ENCODE assay signal across 8 mouse cellular contexts in genomic region chr6:136809077-136809476, GRCm38 (mm10). TPM values are rescaled to one million over a fixed set of nuclear protein-coding genes. Genes with fewer than 3 reads are reported as not detected.
DNase-seq lines count a peak whose midpoint lies in the region; ATAC-seq and TF ChIP-seq lines count a peak whose summit lies in the region.

No protein-coding gene starts in this region.

- 39% methylated on average over 14 of the region's 14 CpGs for WGBS in hindbrain, embryonic 13.5 days
- 3% methylated on average over 14 of the region's 14 CpGs for WGBS in liver, embryonic 12.5 days (ENCODE audit: insufficient replicate concordance)

- no peak for TF ChIP-seq EP300 in MEL (IDR thresholded peaks at IDR 0.05; ENCODE audit: low read depth in 1 of 2, low read length in 2 of 2)

- peaks cover 18% of the 10 kb centered on the region for H3K79me3 ChIP-seq in C2C12 (ENCODE audit: low read depth)

- no peak for TF ChIP-seq CTCF in C2C12 (IDR thresholded peaks at IDR 0.05; ENCODE audit: control insufficient read depth, insufficient read depth, insufficient read length)
- no peak for TF ChIP-seq CTCF in MEL (IDR thresholded peaks at IDR 0.05 in 2 of 3, conservative IDR thresholded peaks at IDR 0.05 in 1 of 3; ENCODE audit: control insufficient read depth in 1 of 3, insufficient read depth in 1 of 3, low read depth in 2 of 3, low read length in 3 of 3, poor library complexity in 1 of 3, severe bottlenecking in 1 of 3)
- TF ChIP-seq CTCF in embryonic fibroblast, embryonic 13.5 days (IDR thresholded peaks at IDR 0.05; ENCODE audit: borderline replicate concordance, insufficient read depth, low read length), result no peak

- H3K9ac ChIP-seq in MEL (ENCODE audit: control insufficient read depth, low read depth, low read length, poor library complexity, severe bottlenecking), result peak overlapping the region; percentile 94
- peak overlapping the region; percentile 84 for H3K9ac ChIP-seq in hindbrain, embryonic 13.5 days
- H3K9ac ChIP-seq in liver, embryonic 12.5 days, result peak overlapping the region; percentile 95

- TF ChIP-seq POLR2A in MEL (IDR thresholded peaks at IDR 0.05; ENCODE audit: control insufficient read depth in 1 of 2, insufficient read depth in 1 of 2, low read depth in 1 of 2, low read length in 2 of 2, poor library complexity in 1 of 2) (peak in 1 of 2 experiments; percentile 38; a peak in 1 of 4 replicates), myocyte (IDR thresholded peaks at IDR 0.05; ENCODE audit: insufficient read length, low read depth) (no peak)
- TF ChIP-seq POLR2A in embryonic fibroblast, embryonic 13.5 days (IDR thresholded peaks at IDR 0.05; ENCODE audit: low read depth, low read length), result no peak; the same call in 1 of the 2 replicates

- H3K27me3 ChIP-seq in C2C12 (ENCODE audit: control insufficient read depth, insufficient read depth, insufficient read length) (no peaks in the 10 kb centered on the region), MEL (ENCODE audit: control insufficient read depth in 1 of 2, insufficient read depth in 2 of 2, low read length in 2 of 2) (no peaks in the 10 kb centered on the region), myocyte (ENCODE audit: control insufficient read depth, insufficient read depth, insufficient read length) (no peaks in the 10 kb centered on the region)
- no peaks in the 10 kb centered on the region for H3K27me3 ChIP-seq in hindbrain, embryonic 13.5 days
- no peaks in the 10 kb centered on the region for H3K27me3 ChIP-seq in liver, embryonic 12.5 days (replicated peaks)

- H3K36me3 ChIP-seq in C2C12 (ENCODE audit: control insufficient read depth, insufficient read depth), result peaks cover 40% of the 10 kb centered on the region
- peaks cover 7 to 17% of the 10 kb centered on the region in 2 experiments for H3K36me3 ChIP-seq in MEL (ENCODE audit: control insufficient read depth in 1 of 2, insufficient read depth in 2 of 2, low read length in 2 of 2)
- peaks cover 22% of the 10 kb centered on the region for H3K36me3 ChIP-seq in hindbrain, embryonic 13.5 days
- H3K36me3 ChIP-seq in liver, embryonic 12.5 days, result peaks cover 46% of the 10 kb centered on the region
- peaks cover 10% of the 10 kb centered on the region for H3K36me3 ChIP-seq in myocyte (ENCODE audit: control insufficient read depth, insufficient read depth)

- no peaks in the 10 kb centered on the region for H3K9me3 ChIP-seq in MEL (replicated peaks; ENCODE audit: insufficient read depth, low read length)
- H3K9me3 ChIP-seq in hindbrain, embryonic 13.5 days, result no peaks in the 10 kb centered on the region
- no peaks in the 10 kb centered on the region for H3K9me3 ChIP-seq in liver, embryonic 12.5 days (replicated peaks)

- no peak for ATAC-seq in hindbrain, embryonic 13.5 days (ENCODE audit: low FRiP score)
- no peak for ATAC-seq in liver, embryonic 12.5 days

- TF ChIP-seq RAD21 in MEL (IDR thresholded peaks at IDR 0.05; ENCODE audit: low read depth, low read length), result no peak

- H3K27ac ChIP-seq in MEL (ENCODE audit: control insufficient read depth, low read depth, low read length), result peak overlapping the region; percentile 77
- peak overlapping the region; percentile 79 for H3K27ac ChIP-seq in embryonic fibroblast, embryonic 13.5 days (ENCODE audit: insufficient read depth, low read length)
- H3K27ac ChIP-seq in hindbrain, embryonic 13.5 days, result no peak overlapping the region
- peak overlapping the region; percentile 100 for H3K27ac ChIP-seq in liver, embryonic 12.5 days

- H3K79me2 ChIP-seq in C2C12 (ENCODE audit: control insufficient read depth, insufficient read depth) (peaks cover 33% of the 10 kb centered on the region), MEL (ENCODE audit: control insufficient read depth, insufficient read depth, low read length, poor library complexity) (peaks cover 24% of the 10 kb centered on the region), myocyte (ENCODE audit: control insufficient read depth, insufficient read depth) (peaks cover 18% of the 10 kb centered on the region)

- peak overlapping the region; percentile 99 for H3K4me2 ChIP-seq in hindbrain, embryonic 13.5 days
- H3K4me2 ChIP-seq in liver, embryonic 12.5 days, result peak overlapping the region; percentile 85
- peak overlapping the region; percentile 82 for H3K4me2 ChIP-seq in myocyte (ENCODE audit: low read depth)

- peaks cover 0 to 16% of the 10 kb centered on the region in 2 experiments; a peak in 3 of 4 replicates for H3K4me1 ChIP-seq in MEL (ENCODE audit: control insufficient read depth in 1 of 2, insufficient read depth in 2 of 2, low read length in 2 of 2)
- no peaks in the 10 kb centered on the region; the same call in none of the 2 replicates for H3K4me1 ChIP-seq in embryonic fibroblast, embryonic 13.5 days (ENCODE audit: control insufficient read depth, insufficient read depth, low read length)
- peaks cover 29% of the 10 kb centered on the region for H3K4me1 ChIP-seq in hindbrain, embryonic 13.5 days (replicated peaks)
- H3K4me1 ChIP-seq in liver, embryonic 12.5 days, result peaks cover 55% of the 10 kb centered on the region

- H3K4me3 ChIP-seq in C2C12 (ENCODE audit: insufficient read depth, poor library complexity, severe bottlenecking) (peak overlapping the region; percentile 64), MEL (ENCODE audit: control insufficient read depth in 1 of 2, insufficient read depth in 1 of 2, low read depth in 2 of 2, low read length in 2 of 2) (peak overlapping the region; percentile 61 to 74), myocyte (peak overlapping the region; percentile 72)
- peak overlapping the region; percentile 97 for H3K4me3 ChIP-seq in embryonic fibroblast, embryonic 13.5 days (ENCODE audit: insufficient read depth, low read length)
- H3K4me3 ChIP-seq in hindbrain, embryonic 13.5 days, result peak overlapping the region; percentile 78
- peak overlapping the region; percentile 95 for H3K4me3 ChIP-seq in liver, embryonic 12.5 days

- peak; percentile 92 for DNase-seq in MEL (ENCODE audit: low read depth, low spot score)
- DNase-seq in Muller cell, postnatal 12 days (ENCODE audit: inconsistent ontology term), result no peak
- no peak for DNase-seq in cerebellum, postnatal 36 days

- H3ac ChIP-seq in C2C12 (ENCODE audit: control insufficient read depth, insufficient read length, low read depth) (peak overlapping the region; percentile 87), myocyte (ENCODE audit: control insufficient read depth, insufficient read length) (peak overlapping the region; percentile 53)

TF ChIP-seq in MEL, 35 proteins besides CTCF, POLR2A, EP300 and RAD21 (continues in another document):
- no peak for TF ChIP-seq MAX (IDR thresholded peaks at IDR 0.05; ENCODE audit: low read length)

RNA-seq across cellular contexts. Expression of gene H2afj, which starts 1.0 kb away (rescaled TPM):
- polyA plus RNA-seq in C2C12 (2012; fragmentation: generic; extraction: Trizol) (322 TPM), MEL (2012; ENCODE audit: insufficient read depth in 1 of 2, insufficient read length in 2 of 2, low read depth in 1 of 2, low replicate concordance in 2 of 2, missing spikeins in 1 of 2) (100 to 1,000 TPM in 1 of 2 experiments, not detected in 1; 176 TPM), myocyte (2012; fragmentation: generic; extraction: Trizol) (254 TPM)
- total RNA-seq in MEL (2012; rRNA removed), result 111 and 142 TPM in 2 replicates
- 31.3 and 46.4 TPM in 2 replicates for polyA plus RNA-seq in embryonic fibroblast, embryonic 13.5 days (2011; ENCODE audit: insufficient read length, low read depth, missing spikeins)
- 116 and 125 TPM in 2 replicates for polyA plus RNA-seq in hindbrain, embryonic 13.5 days (2015; fragmentation: Nextera tagmentation; extraction: Ambion mirVana)
- 196 and 207 TPM in 2 replicates for polyA plus RNA-seq in liver, embryonic 12.5 days (2016; fragmentation: Nextera tagmentation; extraction: Ambion mirVana)

RNA-seq across cellular contexts. Expression of gene Hist4h4, which starts 4.9 kb away (rescaled TPM):
- polyA plus RNA-seq in C2C12 (2012; fragmentation: generic; extraction: Trizol) (0.80 TPM), MEL (2012; ENCODE audit: insufficient read depth in 1 of 2, insufficient read length in 2 of 2, low read depth in 1 of 2, low replicate concordance in 2 of 2, missing spikeins in 1 of 2) (1 to 10 TPM in 1 of 2 experiments, not detected in 1; 1.1 TPM), myocyte (2012; fragmentation: generic; extraction: Trizol) (0.31 TPM)
- total RNA-seq in MEL (2012; rRNA removed), result 306 and 416 TPM in 2 replicates
- polyA plus RNA-seq in embryonic fibroblast, embryonic 13.5 days (2011; ENCODE audit: insufficient read length, low read depth, missing spikeins), result 0.28 and 0.72 TPM in 2 replicates
- 0.65 and 0.90 TPM in 2 replicates for polyA plus RNA-seq in hindbrain, embryonic 13.5 days (2015; fragmentation: Nextera tagmentation; extraction: Ambion mirVana)
- polyA plus RNA-seq in liver, embryonic 12.5 days (2016; fragmentation: Nextera tagmentation; extraction: Ambion mirVana), result 0.92 and 1.0 TPM in 2 replicates

RNA-seq across cellular contexts. Expression of gene BC049715, which starts 18.3 kb away (rescaled TPM):
- 0.13 TPM for polyA plus RNA-seq in C2C12 (2012; fragmentation: generic; extraction: Trizol)
- 0.26 and 0.27 TPM in 2 replicates for total RNA-seq in MEL (2012; rRNA removed)
- 1 to 10 TPM in 1 of 2 experiments, not detected in 1; 1.2 TPM for polyA plus RNA-seq in MEL (2012; ENCODE audit: insufficient read depth in 1 of 2, insufficient read length in 2 of 2, low read depth in 1 of 2, low replicate concordance in 2 of 2, missing spikeins in 1 of 2)
- 0.63 and 1.4 TPM in 2 replicates for polyA plus RNA-seq in embryonic fibroblast, embryonic 13.5 days (2011; ENCODE audit: insufficient read length, low read depth, missing spikeins)
- 1.5 and 2.8 TPM in 2 replicates for polyA plus RNA-seq in hindbrain, embryonic 13.5 days (2015; fragmentation: Nextera tagmentation; extraction: Ambion mirVana)
- polyA plus RNA-seq in liver, embryonic 12.5 days (2016; fragmentation: Nextera tagmentation; extraction: Ambion mirVana), result 1.2 and 1.3 TPM in 2 replicates
- polyA plus RNA-seq in myocyte (2012; fragmentation: generic; extraction: Trizol), result 0.10 TPM

RNA-seq across cellular contexts. Expression of gene Wbp11, which starts 19.0 kb away (rescaled TPM):
- polyA plus RNA-seq in C2C12 (2012; fragmentation: generic; extraction: Trizol) (65.9 TPM), MEL (2012; ENCODE audit: insufficient read depth in 1 of 2, insufficient read length in 2 of 2, low read depth in 1 of 2, low replicate concordance in 2 of 2, missing spikeins in 1 of 2) (100 to 1,000 TPM; 294 to 411 TPM), myocyte (2012; fragmentation: generic; extraction: Trizol) (44.6 TPM)
- 43.5 and 58.0 TPM in 2 replicates for total RNA-seq in MEL (2012; rRNA removed)
- 68.5 and 85.3 TPM in 2 replicates for polyA plus RNA-seq in embryonic fibroblast, embryonic 13.5 days (2011; ENCODE audit: insufficient read length, low read depth, missing spikeins)
- polyA plus RNA-seq in hindbrain, embryonic 13.5 days (2015; fragmentation: Nextera tagmentation; extraction: Ambion mirVana), result 80.1 and 82.5 TPM in 2 replicates
- 95.0 and 97.3 TPM in 2 replicates for polyA plus RNA-seq in liver, embryonic 12.5 days (2016; fragmentation: Nextera tagmentation; extraction: Ambion mirVana)

RNA-seq across cellular contexts. Expression of gene Smco3, which starts 26.2 kb away (rescaled TPM):
- 0.11 TPM for polyA plus RNA-seq in C2C12 (2012; fragmentation: generic; extraction: Trizol)
- not detected in 2 replicates for total RNA-seq in MEL (2012; rRNA removed)
- polyA plus RNA-seq in MEL (2012; ENCODE audit: insufficient read depth in 1 of 2, insufficient read length in 2 of 2, low read depth in 1 of 2, low replicate concordance in 2 of 2, missing spikeins in 1 of 2), result not detected
- polyA plus RNA-seq in embryonic fibroblast, embryonic 13.5 days (2011; ENCODE audit: insufficient read length, low read depth, missing spikeins), result not detected in 2 replicates
- 0.19 and 0.66 TPM in 2 replicates for polyA plus RNA-seq in hindbrain, embryonic 13.5 days (2015; fragmentation: Nextera tagmentation; extraction: Ambion mirVana)
- polyA plus RNA-seq in liver, embryonic 12.5 days (2016; fragmentation: Nextera tagmentation; extraction: Ambion mirVana), result not detected in 2 replicates
- 0.12 TPM for polyA plus RNA-seq in myocyte (2012; fragmentation: generic; extraction: Trizol)
